Mouse (Mus musculus) mouse embryonic stem cell (cell line): Measurements from ENCODE around the gene Iqgap2.

Experiments
- in situ Hi-C, 2 experiments: fragments of 300-500 bp; cut with MboI; formaldehyde crosslinking; loops; 1 replicate in 1 of 2; 3 replicates in 1 of 2; pipeline ENCODE4 v1.14.3; 2019 to 2020; ENCODE audit warnings: low sequenced_read_pairs in 2 of 2, low pct_unique_long_range_greater_than_20kb in 1 of 2, mixed read lengths in 1 of 2; ENCODE audit not compliant: unreplicated experiment in 1 of 2

Gene Iqgap2

GRCm38 (mm10) chr13:95617082-95617670 lies 274.5 kb downstream of the Iqgap2 start:
- in situ Hi-C loops, result no loop called here

DNA sequence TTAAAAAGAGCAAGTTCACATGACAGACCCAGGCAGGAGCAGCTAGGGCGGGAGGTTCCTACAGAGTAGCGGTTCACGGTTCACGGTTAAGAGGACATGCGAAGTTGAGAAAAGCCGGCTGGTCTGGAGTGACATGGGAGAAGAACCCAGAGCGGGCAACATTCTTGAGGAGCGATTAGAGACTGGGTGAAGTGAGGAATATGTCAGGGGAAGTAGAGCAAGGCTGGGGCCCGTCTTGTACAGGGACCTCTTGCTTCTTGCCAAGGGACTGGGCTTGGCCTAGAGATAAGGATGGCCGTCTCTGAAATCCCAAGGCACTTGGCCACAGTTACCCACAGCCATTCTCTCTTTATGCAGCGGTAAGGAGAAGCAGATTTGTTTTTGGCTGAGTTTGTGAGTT lies 275.2 kb downstream of the Iqgap2 start:
- in situ Hi-C loops, result no loop called here

- in situ Hi-C loops, result no loop called here
Observed at GRCm38 (mm10) chr13:95614757-95615156, 277.0 kb downstream of the Iqgap2 start.

GRCm38 (mm10) chr13:95612243-95612642 lies 279.5 kb downstream of the Iqgap2 start:
- in situ Hi-C loops, result no loop called here

DNA sequence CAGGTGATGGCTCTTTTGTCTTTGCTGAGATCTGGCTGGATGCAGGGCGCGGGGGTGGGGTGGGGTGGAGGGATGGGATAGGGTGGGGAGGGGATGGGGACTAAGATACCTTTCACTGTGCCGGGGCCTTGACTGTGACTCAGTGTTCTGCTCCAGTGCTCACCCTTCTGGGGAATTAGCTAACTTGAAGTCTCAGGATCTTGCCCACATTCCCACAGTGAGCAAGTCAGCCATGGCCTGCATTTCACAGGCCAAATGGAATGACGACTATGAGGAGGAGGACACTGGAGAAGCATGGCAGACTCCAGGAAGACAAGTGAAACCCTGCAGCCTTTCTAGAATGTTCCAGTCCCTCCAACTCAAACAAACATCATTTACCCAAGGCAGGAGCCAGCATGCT lies 280.0 kb downstream of the Iqgap2 start:
- in situ Hi-C loops, result no loop called here

- in situ Hi-C loops, result no loop called here
Observed at GRCm38 (mm10) chr13:95610786-95611562, 280.7 kb downstream of the Iqgap2 start.

GRCm38 (mm10) chr13:95609088-95609420 lies 282.7 kb downstream of the Iqgap2 start:
- in situ Hi-C loops, result no loop called here

DNA sequence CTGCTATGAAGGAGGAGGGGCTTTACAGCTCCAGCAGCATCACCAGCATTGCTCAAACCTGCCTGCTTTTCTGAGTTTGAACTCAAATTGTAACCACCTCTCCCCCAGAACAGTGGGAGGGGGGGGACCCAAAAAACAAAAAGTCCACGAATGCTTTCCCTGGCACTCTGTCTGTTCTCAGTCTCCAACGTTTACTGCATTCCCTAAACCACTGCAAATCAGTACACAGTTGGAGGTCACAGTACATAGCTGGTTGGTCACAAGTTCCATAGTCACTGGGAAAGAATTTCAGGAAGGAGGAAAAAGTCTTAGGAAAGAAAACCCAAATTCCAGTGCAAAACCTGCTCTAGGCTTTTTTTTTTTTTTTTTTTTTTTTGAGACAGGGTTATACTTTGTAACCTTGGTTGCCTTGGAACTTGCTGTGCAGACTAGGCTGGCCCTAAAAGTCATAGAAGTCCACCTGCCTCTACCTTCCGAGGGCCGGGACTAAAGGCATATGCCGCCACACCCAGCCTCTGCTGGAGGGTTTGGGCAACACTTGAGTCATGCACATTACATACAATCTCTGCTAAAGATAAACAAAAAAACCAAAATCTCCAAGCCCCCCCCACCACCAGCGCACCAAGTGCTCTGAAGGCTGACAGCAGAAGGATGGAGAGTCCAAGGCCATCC lies 283.2 kb downstream of the Iqgap2 start:
- in situ Hi-C loops, result no loop called here

DNA sequence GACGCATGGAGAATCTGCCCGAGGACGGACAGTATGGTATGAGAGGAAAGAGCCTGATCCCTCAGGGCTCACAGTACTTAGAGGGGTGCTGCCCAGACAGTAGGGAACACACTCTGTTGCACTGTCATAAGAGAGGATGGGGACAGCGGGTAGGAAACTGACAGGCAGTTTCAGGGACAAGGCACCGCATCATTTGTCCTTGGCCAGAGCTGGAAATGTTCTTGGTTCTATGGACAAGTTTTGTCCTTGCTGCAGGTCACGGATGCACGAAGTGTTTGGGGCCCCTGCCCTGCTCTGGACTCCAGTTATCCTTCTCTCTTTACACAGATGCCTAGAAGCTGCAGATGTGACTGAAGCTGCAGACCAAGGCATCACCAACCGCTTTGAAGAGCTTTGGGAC lies 284.7 kb downstream of the Iqgap2 start:
- in situ Hi-C loops, result no loop called here

GRCm38 (mm10) chr13:95604288-95604687 lies 287.4 kb downstream of the Iqgap2 start:
- in situ Hi-C loops, result no loop called here

DNA sequence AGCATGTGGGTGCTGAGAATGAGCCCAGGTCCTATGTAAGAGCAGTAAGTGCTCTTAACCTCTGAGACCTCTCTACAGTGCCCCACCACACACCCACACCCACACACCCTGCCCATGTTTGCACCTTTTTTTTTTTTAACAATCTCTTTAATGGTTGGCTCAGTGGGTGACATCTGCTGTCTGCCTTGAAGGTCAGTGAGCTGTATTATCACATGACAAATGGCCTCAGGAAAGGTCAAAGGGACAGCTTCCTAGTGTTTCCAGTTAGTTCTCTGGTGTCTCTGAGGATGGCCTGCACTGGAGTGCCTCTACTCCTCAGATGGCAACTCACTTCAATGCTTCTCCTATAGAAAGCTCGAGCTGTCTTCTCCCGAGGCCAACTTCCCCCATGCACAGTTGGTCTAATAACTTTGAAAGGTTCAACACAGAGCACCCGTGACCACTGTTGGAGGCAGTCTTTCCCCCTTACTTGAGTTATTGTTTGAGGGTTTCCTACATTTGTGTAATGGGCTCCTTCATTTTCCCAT lies 291.8 kb downstream of the Iqgap2 start:
- in situ Hi-C loops, result no loop called here

GRCm38 (mm10) chr13:95598232-95598920 lies 293.3 kb downstream of the Iqgap2 start:
- in situ Hi-C loops, result no loop called here

GRCm38 (mm10) chr13:95597578-95597977 lies 294.1 kb downstream of the Iqgap2 start:
- in situ Hi-C loops, result no loop called here

- in situ Hi-C loops, result no loop called here
Observed at GRCm38 (mm10) chr13:95596689-95597088, 295.0 kb downstream of the Iqgap2 start.

DNA sequence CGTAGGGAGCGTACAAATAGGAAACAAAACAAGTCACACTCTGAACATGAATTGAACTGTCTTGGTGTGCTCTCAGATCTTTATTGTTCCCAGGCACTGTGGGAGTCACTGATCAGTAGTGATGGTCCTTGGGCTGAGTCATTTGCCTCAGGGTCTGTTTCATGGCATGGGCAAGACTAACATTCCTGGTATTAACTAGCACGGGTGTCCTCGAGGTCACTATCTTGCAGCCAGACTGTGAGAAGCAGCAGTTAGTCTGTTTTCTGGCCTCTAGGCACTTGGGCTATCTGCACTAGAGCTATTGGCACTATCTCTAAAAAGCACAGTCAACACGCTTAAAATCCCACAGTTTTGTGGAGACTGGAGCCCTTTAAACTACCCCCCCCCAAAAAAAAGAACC lies 295.8 kb downstream of the Iqgap2 start:
- in situ Hi-C loops, result no loop called here

DNA sequence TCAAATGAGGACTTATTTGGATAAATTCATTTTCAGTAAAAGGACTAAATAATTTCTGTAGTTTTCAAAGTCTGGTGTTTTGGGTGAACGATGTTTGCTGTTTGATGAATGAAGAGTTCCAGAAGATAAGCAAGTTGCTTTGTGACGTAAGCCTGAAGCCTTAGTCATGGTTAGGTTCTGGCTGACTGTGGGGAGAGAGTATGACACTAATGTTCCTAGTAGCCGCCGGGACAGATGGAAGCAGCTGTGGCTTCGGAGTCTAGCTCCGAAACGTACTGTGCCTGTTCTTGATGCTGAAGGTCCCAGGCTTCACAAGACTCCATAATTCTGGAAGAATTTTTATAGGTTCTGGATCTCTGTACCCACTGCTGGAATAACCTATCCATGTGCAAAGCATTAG lies 296.3 kb downstream of the Iqgap2 start:
- in situ Hi-C loops, result no loop called here

DNA sequence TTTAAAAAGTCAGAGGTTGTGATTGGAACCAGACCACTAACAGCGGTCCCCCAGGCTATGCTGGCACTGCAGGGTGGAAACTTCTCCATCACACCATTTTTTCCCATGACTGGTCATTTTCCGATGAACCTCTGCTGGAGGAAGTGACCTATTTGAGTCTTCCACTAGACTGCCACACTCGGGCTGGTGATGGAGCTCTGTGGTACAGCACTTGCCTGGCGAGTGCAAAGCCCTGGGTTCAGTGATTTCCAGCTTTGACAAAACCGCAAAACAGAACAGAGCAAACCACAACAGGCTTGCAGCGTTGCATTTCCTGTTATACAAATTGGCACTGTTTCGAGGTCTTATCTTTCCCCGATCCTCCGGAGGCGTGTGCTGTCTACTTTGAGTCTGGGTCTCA lies 298.9 kb downstream of the Iqgap2 start:
- in situ Hi-C loops, result no loop called here

DNA sequence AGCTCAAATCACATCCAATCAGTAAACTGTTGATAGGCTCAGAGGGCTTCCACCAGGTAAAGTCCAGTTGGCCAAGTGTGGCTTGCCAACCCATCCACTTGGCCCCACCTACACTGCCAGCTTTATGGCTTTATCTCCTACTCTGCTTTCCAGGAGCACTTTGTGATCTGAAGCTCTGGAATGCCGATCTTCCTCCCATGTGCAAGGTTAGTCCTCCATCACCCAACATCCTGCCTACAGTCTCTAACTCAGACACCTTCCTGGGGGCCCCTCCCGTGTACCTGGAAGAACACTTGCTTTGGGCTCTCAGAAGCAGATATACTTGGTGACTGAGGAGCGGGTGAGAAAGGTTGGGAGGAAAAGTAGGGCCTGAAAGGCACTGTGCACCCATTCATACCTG lies 300.1 kb downstream of the Iqgap2 start:
- in situ Hi-C loops, result no loop called here

DNA sequence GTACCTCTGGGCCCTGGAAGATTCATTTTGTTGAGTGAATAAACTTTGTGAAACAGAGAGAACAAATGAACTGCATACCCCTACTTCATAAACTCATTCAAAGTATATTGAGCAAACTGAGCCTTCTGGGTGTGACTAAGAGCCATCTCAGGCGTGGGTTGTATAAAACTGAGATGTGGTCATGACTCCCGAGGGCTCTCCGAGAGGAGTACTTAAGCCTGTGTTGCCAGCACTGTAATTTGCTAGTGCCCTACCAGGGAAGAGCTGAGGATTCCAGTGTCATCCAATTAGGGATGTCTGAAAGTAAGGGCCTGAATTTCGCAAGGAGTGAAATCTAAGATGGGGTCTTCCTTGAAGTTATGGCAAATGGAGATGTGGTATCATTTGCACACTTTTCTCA lies 304.1 kb downstream of the Iqgap2 start:
- in situ Hi-C loops, result no loop called here
